ENCODE assay signal across 8 mouse cellular contexts in the genomic region with DNA sequence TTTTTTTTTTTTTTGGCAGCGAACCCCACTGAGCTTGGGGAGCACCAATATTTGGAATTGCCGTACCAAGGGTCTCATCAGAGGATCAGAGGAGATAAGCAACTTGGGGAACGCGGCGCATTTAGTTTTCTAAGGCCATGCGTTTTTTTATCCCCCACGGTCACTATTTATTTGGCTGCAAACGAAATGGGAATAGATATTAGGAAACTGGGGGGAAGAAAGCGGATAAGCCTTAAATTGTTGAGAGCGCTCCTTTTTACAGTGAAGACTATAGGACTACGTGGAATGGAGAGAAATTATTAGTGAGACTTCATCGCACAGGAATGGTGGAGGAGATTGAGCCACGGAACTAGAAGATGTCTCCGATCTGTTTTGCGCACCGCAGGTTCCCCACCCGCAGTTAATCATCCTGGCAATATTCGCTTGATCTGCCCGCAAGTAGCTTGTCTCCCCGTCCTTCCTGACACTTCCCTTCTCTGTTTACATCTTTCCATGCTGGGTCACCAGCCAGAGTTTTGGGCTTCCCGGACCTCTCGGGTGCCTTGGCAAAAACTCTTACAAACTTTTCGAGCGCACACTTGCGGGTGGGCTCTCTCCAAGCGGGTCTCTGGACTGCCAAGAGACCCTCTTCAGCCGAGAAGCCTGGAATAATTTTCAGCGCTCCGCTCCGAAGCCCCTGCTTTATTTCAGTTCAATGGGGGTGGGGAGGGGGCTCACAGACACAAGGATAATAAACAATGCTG.
DNase-seq lines count a peak whose midpoint lies in the region; ATAC-seq lines count a peak whose summit lies in the region.

No protein-coding gene starts in this region.

- H3K27me3 ChIP-seq in forebrain, embryonic 12.5 days, result peaks cover 46% of the 10 kb centered on the region
- peaks cover 3% of the 10 kb centered on the region; the same call in 1 of the 2 replicates for H3K27me3 ChIP-seq in hindbrain, embryonic 16.5 days (replicated peaks; ENCODE audit: control insufficient read depth, insufficient read depth, low read length)
- H3K27me3 ChIP-seq in liver, embryonic 15.5 days, result peaks cover 52% of the 10 kb centered on the region
- peaks cover 5% of the 10 kb centered on the region; the same call in 1 of the 2 replicates for H3K27me3 ChIP-seq in neural tube, embryonic 14.5 days (ENCODE audit: control insufficient read depth, insufficient read depth, low read length)

- no peaks in the 10 kb centered on the region for H3K9me3 ChIP-seq in forebrain, embryonic 12.5 days
- no peaks in the 10 kb centered on the region for H3K9me3 ChIP-seq in hindbrain, embryonic 16.5 days (ENCODE audit: control insufficient read depth, low read length)
- H3K9me3 ChIP-seq in liver, embryonic 15.5 days (replicated peaks), result no peaks in the 10 kb centered on the region
- no peaks in the 10 kb centered on the region for H3K9me3 ChIP-seq in neural tube, embryonic 14.5 days (ENCODE audit: control insufficient read depth, low read length)

- peaks cover 62% of the 10 kb centered on the region for H3K4me1 ChIP-seq in forebrain, embryonic 12.5 days
- H3K4me1 ChIP-seq in hindbrain, embryonic 16.5 days (ENCODE audit: control insufficient read depth, insufficient read depth, low read depth, low read length), result peaks cover 20% of the 10 kb centered on the region
- H3K4me1 ChIP-seq in liver, embryonic 15.5 days (replicated peaks), result no peaks in the 10 kb centered on the region
- peaks cover 26% of the 10 kb centered on the region for H3K4me1 ChIP-seq in neural tube, embryonic 14.5 days (ENCODE audit: control insufficient read depth, insufficient read depth, low read length)

- no peaks in the 10 kb centered on the region for H3K36me3 ChIP-seq in forebrain, embryonic 12.5 days (replicated peaks)
- no peaks in the 10 kb centered on the region for H3K36me3 ChIP-seq in hindbrain, embryonic 16.5 days (ENCODE audit: control insufficient read depth, insufficient read depth, low read length)
- H3K36me3 ChIP-seq in liver, embryonic 15.5 days (replicated peaks), result no peaks in the 10 kb centered on the region
- H3K36me3 ChIP-seq in neural tube, embryonic 14.5 days (ENCODE audit: control insufficient read depth, insufficient read depth, low read length), result no peaks in the 10 kb centered on the region

- peak overlapping the region; percentile 37 for H3K4me3 ChIP-seq in forebrain, embryonic 12.5 days (replicated peaks)
- peak overlapping the region; percentile 39 for H3K4me3 ChIP-seq in hindbrain, embryonic 16.5 days (ENCODE audit: low read length)
- H3K4me3 ChIP-seq in liver, embryonic 15.5 days (replicated peaks), result peak overlapping the region; percentile 23
- H3K4me3 ChIP-seq in neural tube, embryonic 14.5 days (ENCODE audit: low read depth, low read length), result peak overlapping the region; percentile 27

- no peak for ATAC-seq in forebrain, embryonic 12.5 days (ENCODE audit: low FRiP score)
- ATAC-seq in hindbrain, embryonic 16.5 days, result no peak
- no peak for ATAC-seq in liver, embryonic 15.5 days (ENCODE audit: insufficient read depth)
- no peak for ATAC-seq in neural tube, embryonic 14.5 days (ENCODE audit: low read depth)

- WGBS in forebrain, embryonic 12.5 days, result 1% methylated on average over 30 of the region's 30 CpGs
- 2% methylated on average over 30 of the region's 30 CpGs for WGBS in hindbrain, embryonic 16.5 days
- 2% methylated on average over 30 of the region's 30 CpGs for WGBS in liver, embryonic 15.5 days (ENCODE audit: insufficient replicate concordance)
- 3% methylated on average over 30 of the region's 30 CpGs for WGBS in neural tube, embryonic 14.5 days

- peak overlapping the region; percentile 62 for H3K4me2 ChIP-seq in forebrain, embryonic 12.5 days
- peak overlapping the region; percentile 57 for H3K4me2 ChIP-seq in hindbrain, embryonic 16.5 days (ENCODE audit: low read length)
- H3K4me2 ChIP-seq in liver, embryonic 15.5 days, result peak overlapping the region; percentile 54
- H3K4me2 ChIP-seq in neural tube, embryonic 14.5 days (ENCODE audit: low read depth, low read length), result peak overlapping the region; percentile 71

- peak; percentile 53 to 68 for DNase-seq in layer of hippocampus, postnatal 10 days (ENCODE audit: low spot score in 2 of 2)
- no peak for DNase-seq in layer of hippocampus, adult 9-10 months (ENCODE audit: low spot score)
- DNase-seq in c-Kit-positive CD71-positive TER-119-positive erythroid progenitor cells, embryonic 14.5 days (ENCODE audit: low spot score), result no peak
- DNase-seq in left cerebral cortex, adult 8-10 months (ENCODE audit: low spot score in 2 of 2), result no peak

- peak overlapping the region; percentile 68 for H3K9ac ChIP-seq in forebrain, embryonic 12.5 days
- peak overlapping the region; percentile 61 for H3K9ac ChIP-seq in hindbrain, embryonic 16.5 days (ENCODE audit: low read depth, low read length)
- H3K9ac ChIP-seq in liver, embryonic 15.5 days, result no peak overlapping the region
- H3K9ac ChIP-seq in neural tube, embryonic 14.5 days (replicated peaks; ENCODE audit: low read depth, low read length), result peak overlapping the region; percentile 2; the same call in 1 of the 2 replicates

- peak overlapping the region; percentile 48; the same call in 1 of the 2 replicates for H3K27ac ChIP-seq in forebrain, embryonic 12.5 days
- H3K27ac ChIP-seq in hindbrain, embryonic 16.5 days (ENCODE audit: low read depth, low read length), result peak overlapping the region; percentile 64
- no peak overlapping the region for H3K27ac ChIP-seq in liver, embryonic 15.5 days (replicated peaks)
- peak overlapping the region; percentile 2; the same call in 1 of the 2 replicates for H3K27ac ChIP-seq in neural tube, embryonic 14.5 days (ENCODE audit: low read depth, low read length)

Comparison
In these comparisons a context has a peak if more than half of its experiments do, and no peak if none do; other contexts are left out.
1. DNase-seq: peak in layer of hippocampus, postnatal 10 days (2 of 2); none in layer of hippocampus, adult 9-10 months (single experiment), c-Kit-positive CD71-positive TER-119-positive erythroid progenitor cells, embryonic 14.5 days (single experiment) and left cerebral cortex, adult 8-10 months (0 of 2).
2. Peak in every context shown above with its lines, with median percentiles within 50 percentile points of each other: H3K4me2 ChIP-seq and H3K4me3 ChIP-seq.